Mouse (Mus musculus): ENCODE results near the gene Dnajb1. TPM values are rescaled to one million over a fixed set of nuclear protein-coding genes. Genes with fewer than 3 reads are reported as not detected.

Gene Dnajb1
- polyA plus RNA-seq, 1 experiment from 2014 or later, result 26.1 TPM

GRCm38 (mm10) chr8:83621691-83622388 is 13.8 kb downstream of the Dnajb1 start:
- no peaks in the 10 kb centered on the region for H3K36me3 ChIP-seq (ENCODE audit: control insufficient read depth, insufficient read depth)
- peak overlapping the region; percentile 11; the same call in 1 of the 2 replicates for H3K4me3 ChIP-seq (ENCODE audit: low read depth, low read length)
- H3K4me1 ChIP-seq (replicated peaks; ENCODE audit: control insufficient read depth, insufficient read depth, low read length), result no peaks in the 10 kb centered on the region; the same call in 1 of the 2 replicates
- ATAC-seq, result 0 out of 2 replicates have a peak, but pooled peaks have one; percentile 7
- peak overlapping the region; percentile 61 for H3K4me2 ChIP-seq (replicated peaks; ENCODE audit: low read depth)
- H3K27me3 ChIP-seq (replicated peaks; ENCODE audit: control insufficient read depth, insufficient read depth, low read length), result no peaks in the 10 kb centered on the region
- H3K9me3 ChIP-seq (ENCODE audit: control insufficient read depth), result no peaks in the 10 kb centered on the region
- H3K27ac ChIP-seq (ENCODE audit: low read depth, low read length), result no peak overlapping the region
- 55% methylated on average over 15 of the region's 15 CpGs for WGBS
- TF ChIP-seq CTCF (IDR thresholded peaks at IDR 0.05; ENCODE audit: low read depth), result no peak
- no peak overlapping the region for H3K9ac ChIP-seq (ENCODE audit: low read depth, low read length)

GRCm38 (mm10) chr8:83622389-83622989 is 14.5 kb downstream of the Dnajb1 start:
- Histone ChIP-seq H3K4me2 (replicated peaks; ENCODE audit: low read depth) (peak overlapping the region; percentile 61), H3K27me3 (replicated peaks; ENCODE audit: control insufficient read depth, insufficient read depth, low read length) (no peaks in the 10 kb centered on the region), H3K4me3 (ENCODE audit: low read depth, low read length) (peak overlapping the region; percentile 11; the same call in 1 of the 2 replicates), H3K27ac (ENCODE audit: low read depth, low read length) (no peak overlapping the region), H3K4me1 (replicated peaks; ENCODE audit: control insufficient read depth, insufficient read depth, low read length) (no peaks in the 10 kb centered on the region; the same call in 1 of the 2 replicates), H3K9me3 (ENCODE audit: control insufficient read depth) (no peaks in the 10 kb centered on the region), H3K36me3 (ENCODE audit: control insufficient read depth, insufficient read depth) (no peaks in the 10 kb centered on the region), H3K9ac (ENCODE audit: low read depth, low read length) (no peak overlapping the region)
- WGBS, result 6% methylated on average over 23 of the region's 23 CpGs
- peak; percentile 98 for TF ChIP-seq CTCF (IDR thresholded peaks at IDR 0.05; ENCODE audit: low read depth)
- ATAC-seq, result peak; percentile 68

- no peak for ATAC-seq
- Histone ChIP-seq H3K27ac (ENCODE audit: low read depth, low read length) (no peak overlapping the region), H3K9me3 (ENCODE audit: control insufficient read depth) (no peaks in the 10 kb centered on the region), H3K4me3 (ENCODE audit: low read depth, low read length) (no peak overlapping the region), H3K4me1 (replicated peaks; ENCODE audit: control insufficient read depth, insufficient read depth, low read length) (no peaks in the 10 kb centered on the region; the same call in 1 of the 2 replicates), H3K9ac (ENCODE audit: low read depth, low read length) (no peak overlapping the region), H3K36me3 (ENCODE audit: control insufficient read depth, insufficient read depth) (no peaks in the 10 kb centered on the region), H3K27me3 (replicated peaks; ENCODE audit: control insufficient read depth, insufficient read depth, low read length) (no peaks in the 10 kb centered on the region), H3K4me2 (replicated peaks; ENCODE audit: low read depth) (no peak overlapping the region)
- WGBS, result 89% methylated on average over 7 of the region's 7 CpGs
- TF ChIP-seq CTCF (IDR thresholded peaks at IDR 0.05; ENCODE audit: low read depth), result no peak
These were observed 15.6 kb downstream of the Dnajb1 start for GRCm38 (mm10) chr8:83623549-83623948.

- no peaks in the 10 kb centered on the region for H3K27me3 ChIP-seq (replicated peaks; ENCODE audit: control insufficient read depth, insufficient read depth, low read length)
- H3K4me1 ChIP-seq (replicated peaks; ENCODE audit: control insufficient read depth, insufficient read depth, low read length), result no peaks in the 10 kb centered on the region; the same call in 1 of the 2 replicates
- H3K9me3 ChIP-seq (ENCODE audit: control insufficient read depth), result no peaks in the 10 kb centered on the region
- WGBS, result 34% methylated on average over 3 of the region's 3 CpGs
- H3K4me2 ChIP-seq (replicated peaks; ENCODE audit: low read depth), result no peak overlapping the region
- no peak overlapping the region for H3K9ac ChIP-seq (ENCODE audit: low read depth, low read length)
- peak; percentile 86 for TF ChIP-seq CTCF (IDR thresholded peaks at IDR 0.05; ENCODE audit: low read depth)
- H3K4me3 ChIP-seq (ENCODE audit: low read depth, low read length), result no peak overlapping the region
- H3K36me3 ChIP-seq (ENCODE audit: control insufficient read depth, insufficient read depth), result no peaks in the 10 kb centered on the region
- ATAC-seq, result no peak
- no peak overlapping the region for H3K27ac ChIP-seq (ENCODE audit: low read depth, low read length)
These were observed 16.7 kb downstream of the Dnajb1 start for GRCm38 (mm10) chr8:83624739-83625138.

- WGBS, result 75% methylated on average over 6 of the region's 6 CpGs
- Histone ChIP-seq H3K36me3 (ENCODE audit: control insufficient read depth, insufficient read depth) (no peaks in the 10 kb centered on the region), H3K4me2 (replicated peaks; ENCODE audit: low read depth) (no peak overlapping the region), H3K27me3 (replicated peaks; ENCODE audit: control insufficient read depth, insufficient read depth, low read length) (no peaks in the 10 kb centered on the region), H3K4me3 (ENCODE audit: low read depth, low read length) (no peak overlapping the region), H3K9me3 (ENCODE audit: control insufficient read depth) (no peaks in the 10 kb centered on the region), H3K9ac (ENCODE audit: low read depth, low read length) (no peak overlapping the region), H3K4me1 (replicated peaks; ENCODE audit: control insufficient read depth, insufficient read depth, low read length) (no peaks in the 10 kb centered on the region; the same call in 1 of the 2 replicates), H3K27ac (ENCODE audit: low read depth, low read length) (no peak overlapping the region)
- ATAC-seq, result no peak
- no peak for TF ChIP-seq CTCF (IDR thresholded peaks at IDR 0.05; ENCODE audit: low read depth)
These were observed 17.8 kb downstream of the Dnajb1 start for GRCm38 (mm10) chr8:83625676-83626299.

GRCm38 (mm10) chr8:83632083-83632707 is 24.2 kb downstream of the Dnajb1 start:
- Histone ChIP-seq H3K9me3 (ENCODE audit: control insufficient read depth) (no peaks in the 10 kb centered on the region), H3K27ac (ENCODE audit: low read depth, low read length) (no peak overlapping the region), H3K4me2 (replicated peaks; ENCODE audit: low read depth) (no peak overlapping the region), H3K4me1 (replicated peaks; ENCODE audit: control insufficient read depth, insufficient read depth, low read length) (no peaks in the 10 kb centered on the region), H3K9ac (ENCODE audit: low read depth, low read length) (no peak overlapping the region), H3K36me3 (ENCODE audit: control insufficient read depth, insufficient read depth) (no peaks in the 10 kb centered on the region), H3K27me3 (replicated peaks; ENCODE audit: control insufficient read depth, insufficient read depth, low read length) (no peaks in the 10 kb centered on the region), H3K4me3 (ENCODE audit: low read depth, low read length) (no peak overlapping the region)
- ATAC-seq, result peak; percentile 31; the same call in 1 of the 2 replicates
- TF ChIP-seq CTCF (IDR thresholded peaks at IDR 0.05; ENCODE audit: low read depth), result no peak
- 48% methylated on average over 7 of the region's 7 CpGs for WGBS

All from intestine, postnatal 0 days (tissue).